Mouse (Mus musculus): ENCODE results near the gene Cd2ap.
"Not testable (repeated sequence)": the region's sequence is repeated elsewhere in the genome, so short reads cannot be mapped to it uniquely, and the experiment has no call there.

Gene Cd2ap

DNA sequence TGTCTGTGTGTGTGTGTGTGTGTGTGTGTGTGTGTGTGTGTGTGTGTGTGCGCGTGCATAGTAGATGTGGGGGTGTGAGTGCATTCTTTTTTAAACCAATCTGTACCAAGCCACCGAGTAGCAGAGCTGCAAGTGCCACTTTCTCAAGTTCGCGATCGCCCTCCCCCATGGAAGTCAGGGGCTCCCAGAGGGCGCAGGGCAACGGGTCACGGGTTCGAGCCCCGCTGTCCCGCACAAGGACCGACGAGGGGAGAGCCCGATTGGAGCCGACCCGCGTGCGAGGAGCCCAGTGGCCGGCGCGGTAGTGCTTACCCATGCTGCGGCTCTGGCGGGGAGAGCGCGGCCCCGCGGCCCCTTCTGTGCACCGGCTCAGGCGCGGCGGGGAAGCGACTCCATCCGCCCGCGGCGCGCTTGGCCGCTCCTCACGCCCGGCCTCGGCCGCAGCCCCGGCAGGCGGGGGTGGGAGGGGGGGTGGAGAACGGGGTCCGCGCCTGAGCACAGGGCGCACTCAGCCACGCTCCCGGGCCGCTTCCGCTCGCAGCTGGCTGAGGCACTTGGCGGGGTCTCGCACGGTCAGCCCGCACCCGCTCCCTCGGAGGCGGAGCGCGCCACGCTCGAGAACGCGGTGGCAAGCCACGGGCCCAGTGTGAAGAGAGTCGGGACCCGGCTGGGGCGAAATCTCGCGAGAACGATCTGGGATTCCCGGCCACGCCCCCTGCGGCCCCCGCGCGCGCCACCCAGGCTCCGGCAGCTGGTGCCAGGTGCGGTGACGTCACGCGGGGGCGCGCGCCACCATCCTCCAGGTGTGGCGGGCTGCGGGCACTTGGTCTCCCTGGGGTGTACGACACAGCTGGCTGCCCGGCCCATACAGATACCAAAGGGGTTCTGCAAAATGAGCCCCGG, at the start of gene Cd2ap:
Cd2ap (minus strand) TSS at position 665 of the 903 bp plus-strand sequence.
- DNase-seq (ENCODE audit: low read depth), result peak; percentile 97

DNA sequence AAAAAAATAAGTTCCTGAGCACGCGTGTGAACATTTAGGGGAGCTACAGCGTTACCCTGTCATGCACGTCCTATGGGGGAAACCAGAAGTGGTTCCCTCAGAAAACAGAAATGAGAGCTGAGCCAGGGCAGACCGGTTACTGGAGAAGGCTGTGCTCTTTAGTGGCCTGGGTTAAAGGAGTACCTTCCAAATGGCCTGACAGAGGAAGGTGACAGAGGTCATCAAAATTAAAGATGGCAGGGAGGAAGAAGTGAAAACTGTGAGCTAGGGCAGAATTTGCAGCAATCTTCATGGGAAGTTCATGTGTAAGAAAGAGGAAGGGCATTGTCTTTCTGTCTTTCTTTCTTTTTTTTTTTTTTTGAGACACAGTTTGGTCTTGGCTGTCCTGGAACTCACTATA, 48.3 kb upstream of the Cd2ap start:
- no peak for DNase-seq (ENCODE audit: low read depth)

DNA sequence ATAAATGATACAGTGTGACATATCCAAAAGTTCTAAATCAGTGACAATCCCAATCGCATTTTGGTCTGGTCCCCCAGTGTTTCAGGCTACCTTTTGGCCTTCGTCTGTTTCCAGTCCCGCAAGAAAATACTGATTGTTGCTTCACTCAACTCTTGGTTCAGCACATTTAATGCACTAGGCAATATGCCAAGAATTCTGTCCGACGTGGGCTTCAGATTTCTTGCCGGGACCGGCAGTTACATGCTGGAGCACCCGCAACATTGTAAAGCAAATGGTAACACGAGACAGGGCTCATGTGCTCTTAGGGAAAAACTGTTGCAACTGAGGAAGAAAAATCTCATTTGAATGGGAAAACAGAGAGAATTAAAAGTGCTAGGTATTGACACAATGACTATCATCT, 42.3 kb upstream of the Cd2ap start:
- no peak for DNase-seq (ENCODE audit: low read depth)

DNA sequence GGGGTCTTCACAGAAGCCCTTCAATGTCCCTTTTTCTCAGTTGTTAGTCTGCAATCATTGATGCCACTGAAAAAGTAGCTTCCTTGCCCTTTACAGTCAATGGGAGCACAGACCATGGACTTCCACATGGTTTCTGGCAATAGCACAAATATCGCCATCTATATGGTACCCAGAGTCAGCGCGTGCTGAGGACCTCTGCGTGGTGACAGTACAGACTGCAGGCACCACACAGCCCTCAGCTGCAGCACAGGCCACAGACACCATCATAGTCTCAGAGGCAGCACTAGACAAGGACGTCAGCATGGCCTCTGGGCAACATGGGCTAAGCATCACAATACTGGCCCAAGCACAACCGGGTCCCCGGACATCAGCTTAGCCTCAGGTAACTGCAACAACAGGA, 38.3 kb upstream of the Cd2ap start:
- no peak for DNase-seq (ENCODE audit: low read depth)

DNA sequence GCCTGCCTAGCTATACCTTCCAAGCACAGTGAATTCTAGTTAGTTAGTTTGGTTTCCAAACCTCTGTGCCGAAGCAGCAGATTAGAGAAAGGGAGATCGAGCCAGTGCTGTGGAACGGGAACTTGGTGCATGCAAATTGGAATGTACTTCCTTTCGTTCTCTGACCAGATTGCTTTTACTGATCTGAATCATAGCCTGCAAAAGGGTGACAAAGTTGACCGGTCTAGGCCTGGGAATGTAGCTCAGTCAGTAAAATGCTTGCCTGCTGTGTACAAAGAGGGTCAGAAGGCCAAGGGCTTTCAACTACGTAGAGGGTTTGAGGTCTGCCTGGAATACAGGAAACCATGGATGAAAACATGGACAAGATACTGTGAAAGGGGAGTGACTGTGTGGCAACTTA, 35.7 kb upstream of the Cd2ap start:
- no peak for DNase-seq (ENCODE audit: low read depth)

DNA sequence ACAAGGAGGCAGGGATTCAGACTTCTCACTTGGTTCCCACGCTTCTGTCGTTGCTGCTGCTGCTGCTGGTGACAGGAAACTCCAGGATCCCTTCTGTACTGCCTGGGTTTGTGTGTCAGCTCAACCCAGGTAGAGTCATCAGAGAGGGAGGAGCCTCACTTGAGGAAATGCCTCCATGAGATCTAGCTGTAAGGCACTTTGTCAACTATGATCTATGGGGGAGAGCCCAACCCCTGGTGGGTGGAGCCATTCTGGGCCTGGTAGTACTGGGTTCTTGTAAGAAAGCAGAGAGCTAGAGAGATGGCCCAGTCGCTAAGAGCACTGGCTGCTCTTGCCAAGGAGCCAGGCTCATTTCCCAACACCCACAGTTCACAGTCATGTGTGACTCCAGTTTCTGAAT, 34.0 kb upstream of the Cd2ap start:
- no peak for DNase-seq (ENCODE audit: low read depth)

DNA sequence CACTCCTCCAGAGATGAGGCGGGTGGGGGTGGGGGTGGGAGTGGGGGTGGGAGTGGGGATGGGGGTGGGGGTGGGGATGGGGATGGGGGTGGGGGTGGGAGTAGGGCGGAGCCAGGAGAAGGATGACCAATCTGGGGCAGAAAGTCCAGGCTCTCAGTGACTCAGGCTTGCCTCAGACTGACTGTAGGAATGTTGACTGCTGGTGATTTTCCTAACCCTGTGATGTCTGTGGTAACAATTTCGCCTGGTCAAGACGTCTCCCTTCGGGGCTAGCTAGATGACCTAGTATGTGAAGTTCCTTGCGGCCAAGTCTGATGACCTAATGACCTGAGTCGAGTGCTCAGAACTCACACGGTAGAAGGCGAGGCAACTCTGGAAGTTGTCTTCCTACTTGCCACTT, 32.9 kb upstream of the Cd2ap start:
- no peak for DNase-seq (ENCODE audit: low read depth)

DNA sequence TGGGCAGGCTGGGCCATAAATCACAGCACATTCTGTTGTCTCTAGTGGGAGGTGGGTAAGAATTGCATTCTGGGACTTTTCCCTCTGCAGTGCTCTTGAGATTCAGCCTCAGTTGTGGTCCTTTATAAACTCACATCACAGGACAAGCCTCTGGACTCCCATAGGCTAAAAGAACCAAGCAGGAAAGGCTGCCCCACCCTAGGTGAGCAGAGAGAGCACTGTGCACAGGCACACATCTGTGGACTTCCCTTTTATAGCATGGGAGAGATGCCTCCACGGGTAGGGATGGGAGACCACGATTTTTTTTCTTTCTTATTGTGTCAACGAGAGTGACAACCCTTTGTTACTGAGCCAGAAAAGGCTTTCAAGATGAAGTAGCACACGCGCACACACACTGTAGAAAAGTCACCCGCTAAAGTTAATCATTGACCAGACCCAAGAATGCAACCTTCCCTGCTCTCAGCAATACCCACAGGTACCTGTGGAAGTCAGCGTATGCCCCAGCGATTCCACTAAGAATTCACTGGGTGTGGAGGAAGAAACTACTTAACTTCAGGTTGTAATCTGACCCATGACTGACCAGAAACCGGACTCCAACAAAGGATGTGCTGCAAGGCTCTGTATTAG, 32.4 kb upstream of the Cd2ap start:
- DNase-seq (ENCODE audit: low read depth), result no peak

DNA sequence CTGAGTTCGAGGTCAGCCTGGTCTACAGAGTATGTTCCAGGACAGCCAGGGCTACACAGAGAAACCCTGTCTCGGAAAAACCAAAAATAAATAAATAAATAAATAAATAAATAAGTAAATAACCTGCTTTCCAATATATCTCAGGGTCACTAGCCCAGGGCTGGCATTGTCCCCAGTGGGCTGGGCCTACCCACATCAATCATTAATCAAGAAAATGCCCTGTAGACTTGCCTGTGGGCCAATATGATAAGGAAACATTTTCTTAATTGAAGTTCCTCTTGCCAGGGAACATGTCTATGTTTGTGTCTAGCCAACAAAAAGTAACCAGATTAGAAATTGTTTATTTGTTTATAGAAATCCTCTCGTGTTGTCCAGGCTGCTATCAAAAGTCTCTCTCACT, 31.7 kb upstream of the Cd2ap start:
- no peak for DNase-seq (ENCODE audit: low read depth)

DNA sequence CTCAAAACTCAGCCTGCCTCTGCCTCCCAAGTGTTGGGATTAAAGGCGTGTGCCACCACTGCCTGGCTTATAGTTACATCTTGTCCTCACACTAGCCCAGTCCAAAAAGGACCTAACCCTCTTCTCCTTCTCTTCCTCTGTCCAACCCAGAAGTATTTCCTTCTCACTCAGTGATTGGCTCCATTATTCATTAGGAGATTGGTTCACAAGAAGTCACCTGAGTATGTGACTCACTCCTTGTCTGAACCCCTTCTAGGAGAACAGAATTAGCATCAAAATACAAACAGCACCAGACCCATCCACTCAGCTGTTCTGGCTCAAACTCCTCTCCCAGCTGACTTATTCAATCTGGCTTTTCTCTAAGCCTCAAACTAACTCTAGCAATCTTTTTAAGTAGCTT, 30.0 kb upstream of the Cd2ap start:
- not testable (repeated sequence) for DNase-seq (ENCODE audit: low read depth)

DNA sequence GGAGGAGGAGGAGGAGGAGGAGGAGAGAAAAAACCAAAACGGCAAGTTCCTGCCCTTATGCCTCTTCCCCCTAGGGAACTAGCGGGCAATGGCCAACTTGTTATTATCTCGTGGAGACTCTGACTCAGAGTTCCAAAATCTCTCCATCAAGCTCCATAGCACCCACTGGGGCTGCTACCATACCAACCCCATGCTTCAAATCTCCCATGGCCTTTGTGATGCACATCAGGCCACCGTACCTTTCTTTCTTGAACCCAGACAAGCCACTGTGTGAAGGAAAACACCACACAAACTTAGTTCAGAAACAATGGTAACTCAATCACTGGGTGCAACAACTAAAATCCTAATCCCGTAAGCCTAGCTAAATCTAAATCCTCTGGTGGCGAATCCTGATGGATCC, 29.5 kb upstream of the Cd2ap start:
- DNase-seq (ENCODE audit: low read depth), result no peak

DNA sequence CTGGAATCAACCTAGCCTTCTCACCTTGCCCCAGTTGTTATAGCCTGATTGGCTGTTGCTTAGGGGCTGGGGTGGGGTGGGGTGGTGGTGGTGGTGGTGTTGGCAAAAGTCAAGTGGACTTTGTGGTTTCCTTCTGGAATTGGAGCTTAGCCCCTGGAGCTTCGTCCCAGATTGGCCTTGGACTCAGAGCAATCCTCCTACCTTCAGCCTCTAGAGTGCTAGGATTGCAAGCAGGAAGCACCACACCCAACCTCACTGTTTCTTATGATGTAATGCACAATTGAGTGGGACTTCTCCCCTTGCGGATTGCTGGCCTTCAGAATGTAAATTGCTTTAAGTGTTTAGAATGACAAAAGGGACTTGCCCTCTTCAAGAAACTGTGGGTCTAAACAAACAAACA, 24.3 kb upstream of the Cd2ap start:
- DNase-seq (ENCODE audit: low read depth), result no peak

DNA sequence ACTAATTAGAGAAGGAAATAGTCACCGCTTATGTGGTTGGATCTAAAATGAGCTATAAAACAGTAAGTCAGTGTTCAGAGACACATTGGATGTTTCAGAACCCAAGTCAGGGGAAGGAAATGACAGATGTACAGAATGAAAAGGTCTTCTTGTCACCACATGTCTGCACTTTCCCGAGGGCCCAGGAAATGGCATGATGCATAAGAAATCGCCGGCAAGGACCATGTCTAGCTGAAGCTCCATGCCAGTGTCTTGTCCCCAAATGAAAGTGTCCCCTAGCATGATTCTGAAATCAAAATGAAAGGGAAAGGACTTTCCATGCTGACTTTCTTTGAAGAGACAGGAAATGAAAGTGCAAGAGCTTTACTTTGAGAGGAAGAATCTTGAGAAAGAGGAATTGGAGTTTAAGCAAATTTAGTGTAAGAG, 10.8 kb upstream of the Cd2ap start:
- DNase-seq (ENCODE audit: low read depth), result peak; percentile 44

DNA sequence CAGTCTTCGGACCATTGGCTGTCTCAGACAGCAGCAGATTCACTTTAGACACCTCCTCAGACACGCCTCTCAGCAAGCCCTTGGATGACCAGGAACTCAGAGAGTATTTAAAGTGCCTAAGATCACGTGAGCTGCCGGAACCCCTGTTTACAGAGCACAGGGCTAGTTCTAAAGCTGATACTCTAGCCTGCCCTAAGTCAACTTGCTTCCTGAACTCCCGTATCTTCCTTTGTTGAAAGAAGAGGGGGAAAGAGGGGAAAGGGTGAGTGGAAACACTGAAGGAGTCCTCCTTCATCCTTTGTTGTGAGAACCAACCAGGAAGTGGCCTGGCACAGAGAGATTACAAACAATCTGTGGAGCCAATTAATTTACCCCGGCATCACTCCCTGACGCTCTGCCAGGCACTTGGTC, 8.6 kb upstream of the Cd2ap start:
- DNase-seq (ENCODE audit: low read depth), result no peak

DNA sequence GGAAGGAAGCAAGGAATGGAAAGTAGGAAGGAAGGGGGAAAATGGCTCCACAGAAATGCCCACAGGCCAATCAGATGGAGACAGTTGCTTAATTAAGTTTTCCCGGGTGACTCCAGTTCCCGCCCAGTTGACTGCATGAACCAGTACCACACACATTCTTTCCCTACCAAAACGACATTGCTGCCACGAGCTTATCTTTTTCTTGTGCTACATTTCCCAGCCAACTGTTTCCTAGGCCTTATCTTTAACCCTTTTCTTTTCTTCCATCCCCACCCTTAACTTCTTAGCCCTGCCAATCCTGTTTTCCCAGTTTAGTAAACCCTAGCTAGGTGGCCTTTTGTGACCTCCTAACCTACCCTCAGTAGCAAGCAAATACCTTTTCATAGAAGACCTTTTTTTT, 7.9 kb upstream of the Cd2ap start:
- no peak for DNase-seq (ENCODE audit: low read depth)

DNA sequence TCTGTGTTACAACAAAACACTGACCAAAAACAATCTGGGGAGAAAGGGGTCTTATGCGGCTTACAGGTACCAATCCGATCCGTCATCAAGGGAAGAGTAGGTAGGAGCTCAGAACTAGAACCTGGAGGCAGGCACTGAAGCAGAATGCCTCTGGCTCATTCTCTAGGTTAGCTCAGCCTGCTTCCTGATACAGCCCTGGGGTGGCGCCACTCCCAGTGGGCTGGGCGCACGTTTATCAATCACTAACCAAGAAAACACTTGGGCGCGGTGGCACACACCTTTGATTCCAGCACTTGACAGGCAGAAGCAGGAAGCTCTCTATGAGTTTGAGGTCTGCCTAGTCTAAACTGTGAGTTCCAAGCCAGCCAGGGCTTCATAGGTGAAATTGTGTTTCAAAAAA, 7.3 kb upstream of the Cd2ap start:
- no peak for DNase-seq (ENCODE audit: low read depth)

DNA sequence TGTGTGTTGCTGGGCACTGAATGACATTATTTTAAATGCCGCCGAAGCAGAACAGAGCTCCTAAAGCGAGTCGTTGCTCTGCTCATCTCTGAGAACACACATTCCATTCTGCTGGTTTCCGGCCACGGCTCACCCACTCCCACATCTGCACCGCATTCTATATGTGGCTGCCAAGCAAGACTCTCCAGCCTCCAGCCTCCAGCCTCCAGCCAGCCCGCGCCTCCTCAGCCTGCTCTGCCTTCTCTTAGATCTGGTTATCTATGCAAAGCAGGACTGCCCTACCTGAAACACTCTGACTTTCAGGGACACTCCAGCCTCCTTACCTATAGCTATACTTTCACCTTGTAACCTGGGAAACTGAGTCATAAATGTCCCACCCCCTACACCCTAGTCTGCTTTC, 6.8 kb upstream of the Cd2ap start:
- DNase-seq (ENCODE audit: low read depth), result no peak

DNA sequence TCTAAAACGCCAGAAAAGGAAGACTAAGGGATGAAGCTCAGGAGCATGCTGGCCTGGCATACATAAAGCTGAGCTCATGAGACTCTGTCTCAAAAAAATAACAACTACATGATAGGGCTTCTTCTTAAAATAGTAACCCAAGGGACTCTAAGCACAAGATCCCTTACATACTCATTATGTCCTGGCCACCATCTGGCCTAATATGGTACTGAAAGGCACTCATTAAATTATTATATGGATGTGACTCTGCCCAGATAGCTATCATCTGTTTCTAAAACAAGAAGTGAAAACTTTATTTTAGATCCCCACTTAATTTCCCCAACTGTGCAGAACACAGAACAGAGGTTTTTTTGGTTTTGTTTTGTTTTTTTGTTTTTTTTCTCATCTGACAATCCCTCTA, 6.4 kb upstream of the Cd2ap start:
- DNase-seq (ENCODE audit: low read depth), result peak; percentile 22

DNA sequence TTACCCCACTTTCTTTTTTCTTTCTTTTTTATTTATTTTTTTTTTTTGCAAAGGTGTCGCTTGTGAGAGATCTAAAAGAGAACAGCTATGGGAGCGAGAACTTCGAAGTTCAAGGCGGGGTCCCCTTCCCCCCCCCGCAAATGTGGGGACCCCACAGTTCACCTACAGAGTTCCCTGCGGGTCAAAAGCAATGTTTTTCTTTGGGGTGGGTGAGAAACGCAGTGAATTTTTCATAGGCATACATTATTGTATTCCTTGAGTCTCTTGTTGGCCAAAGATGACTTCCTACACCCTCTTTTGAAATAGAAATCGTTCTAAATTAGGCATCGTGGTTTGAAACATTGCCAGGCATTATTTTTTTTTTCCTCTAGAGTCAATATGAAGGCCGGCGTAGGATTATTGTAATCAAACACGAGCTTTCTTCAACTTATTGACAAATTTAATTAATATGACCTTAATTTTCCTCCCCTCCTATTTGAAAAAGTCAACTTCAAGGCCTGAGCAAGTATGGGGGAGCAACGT, 500 bp upstream of the Cd2ap start:
- DNase-seq (ENCODE audit: low read depth), result no peak

DNA sequence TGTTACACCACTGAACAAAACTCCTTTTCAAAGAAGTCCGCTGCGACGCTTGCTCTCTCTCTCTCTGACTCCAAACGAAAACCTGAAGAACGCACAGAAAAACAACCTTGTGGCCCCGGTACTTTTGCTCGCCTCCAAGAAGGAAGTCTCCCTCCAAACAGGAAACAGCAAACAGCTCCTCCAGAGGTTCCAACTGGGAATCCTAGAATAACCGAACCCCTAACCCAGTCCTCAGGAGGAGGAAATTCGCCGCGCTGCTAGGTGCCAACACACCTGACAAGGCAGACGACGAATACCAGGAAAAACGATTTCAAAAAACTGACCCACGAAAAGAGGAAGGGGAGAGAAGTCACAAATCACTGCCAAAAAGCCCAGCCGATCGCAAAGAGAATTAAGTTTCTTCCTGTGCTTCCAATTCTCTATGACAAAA, 879 bp downstream of the Cd2ap start:
- peak; percentile 69 for DNase-seq (ENCODE audit: low read depth)

DNA sequence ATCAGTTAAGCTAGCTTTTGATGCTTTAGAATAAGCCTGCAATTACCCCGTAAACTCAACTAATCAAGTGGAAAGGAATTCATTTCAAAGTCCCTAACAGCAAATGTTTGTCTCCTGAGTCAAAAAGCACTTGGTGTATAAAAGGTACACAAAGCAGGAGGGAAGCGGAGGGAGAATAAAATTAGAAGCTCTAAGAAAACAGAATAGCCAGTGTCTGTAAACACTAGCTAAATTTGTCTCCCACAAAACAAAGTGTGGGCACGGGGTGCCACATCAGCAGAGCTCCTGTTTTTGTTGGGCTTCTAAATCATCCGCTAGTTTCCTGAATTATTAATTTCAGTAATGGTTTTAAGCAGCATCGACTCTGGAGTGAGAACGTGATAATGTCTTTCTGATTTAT, 1.4 kb downstream of the Cd2ap start:
- DNase-seq (ENCODE audit: low read depth), result no peak

DNA sequence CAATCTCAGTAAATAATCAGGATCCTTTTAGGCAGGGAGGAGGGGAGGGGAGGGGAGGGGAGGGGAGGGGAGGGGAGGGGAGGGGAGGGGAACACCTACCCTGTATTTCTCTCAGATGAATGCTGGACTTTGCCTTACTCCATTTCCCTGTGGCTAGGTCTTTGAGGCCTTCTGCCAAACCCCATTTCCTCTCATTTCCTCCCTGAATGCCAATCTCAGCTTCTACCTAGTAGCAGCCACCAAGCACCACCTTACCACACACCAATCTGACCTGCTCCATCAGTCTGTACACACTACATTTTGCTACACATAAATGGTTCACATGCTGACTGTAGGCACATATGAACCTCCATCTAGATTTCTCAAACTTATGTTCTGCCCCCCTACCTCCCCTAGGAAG, 6.0 kb downstream of the Cd2ap start:
- no peak for DNase-seq (ENCODE audit: low read depth)

DNA sequence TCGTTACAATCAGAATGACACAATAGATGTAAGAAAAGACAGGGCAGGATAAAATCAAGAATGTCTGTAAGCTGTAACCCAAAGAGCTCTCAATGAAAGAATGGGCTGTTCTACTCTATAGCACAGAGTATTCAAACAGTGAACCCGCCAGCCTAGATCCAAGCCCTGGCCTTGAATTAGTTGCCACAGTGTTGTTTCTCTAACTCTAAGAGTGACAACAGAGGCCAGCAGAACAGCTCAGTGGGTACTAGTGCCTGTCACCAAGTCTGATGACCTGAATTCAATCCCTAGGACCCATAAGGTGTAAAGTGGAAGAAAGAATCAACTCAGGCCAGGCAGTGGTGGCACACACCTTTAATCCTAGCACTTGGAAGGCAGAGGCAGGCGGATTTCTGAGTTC, 13.3 kb downstream of the Cd2ap start:
- DNase-seq (ENCODE audit: low read depth), result no peak

Measured in induced T-regulatory cell, adult 2 months (primary cell).